Mouse (Mus musculus): ENCODE measurements around the gene Nf1.

The Nf1 gene

GRCm38 (mm10) chr11:79584191-79584590, 244.7 kb downstream of the Nf1 start:
- DNase-seq (ENCODE audit: low read depth, low spot score) = peak; percentile 82

DNA sequence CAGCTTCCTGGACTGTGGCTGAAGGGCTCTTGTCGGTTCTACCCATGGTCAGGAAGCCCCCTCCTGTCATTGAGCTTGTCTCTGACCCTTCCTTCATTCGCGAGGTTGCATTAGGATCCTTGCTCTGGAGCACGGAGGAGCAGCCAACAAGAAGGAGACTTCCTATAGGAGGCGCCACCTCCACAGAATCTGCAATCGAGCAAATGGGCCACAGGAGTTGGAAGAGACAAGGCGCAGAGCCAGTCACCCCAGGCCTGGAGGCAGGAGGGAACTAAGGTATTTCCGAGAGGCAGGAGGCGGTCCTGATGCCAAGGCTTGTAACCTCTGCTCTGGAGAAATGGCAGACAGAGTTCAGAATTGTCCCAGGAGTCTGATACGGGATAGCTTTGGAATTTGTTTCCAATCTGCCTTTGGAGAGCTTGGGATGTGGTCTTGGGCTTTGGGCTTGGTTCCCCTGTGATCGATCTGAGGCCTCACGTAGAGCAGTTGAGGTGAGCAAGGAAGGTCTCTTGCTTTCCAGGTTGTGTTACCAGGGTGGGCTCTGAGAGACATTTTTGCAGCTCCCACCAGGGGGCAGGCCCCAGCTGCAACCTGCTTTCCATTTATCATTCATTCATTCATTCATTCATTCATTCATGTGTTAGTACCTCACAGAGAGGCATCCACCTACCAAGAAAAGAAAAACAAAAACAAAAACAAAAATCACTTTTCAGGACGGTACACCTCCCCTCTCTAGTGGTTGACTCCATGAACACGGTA, 250.0 kb downstream of the Nf1 start:
- peak; percentile 77 for DNase-seq (ENCODE audit: low read depth, low spot score)

DNA sequence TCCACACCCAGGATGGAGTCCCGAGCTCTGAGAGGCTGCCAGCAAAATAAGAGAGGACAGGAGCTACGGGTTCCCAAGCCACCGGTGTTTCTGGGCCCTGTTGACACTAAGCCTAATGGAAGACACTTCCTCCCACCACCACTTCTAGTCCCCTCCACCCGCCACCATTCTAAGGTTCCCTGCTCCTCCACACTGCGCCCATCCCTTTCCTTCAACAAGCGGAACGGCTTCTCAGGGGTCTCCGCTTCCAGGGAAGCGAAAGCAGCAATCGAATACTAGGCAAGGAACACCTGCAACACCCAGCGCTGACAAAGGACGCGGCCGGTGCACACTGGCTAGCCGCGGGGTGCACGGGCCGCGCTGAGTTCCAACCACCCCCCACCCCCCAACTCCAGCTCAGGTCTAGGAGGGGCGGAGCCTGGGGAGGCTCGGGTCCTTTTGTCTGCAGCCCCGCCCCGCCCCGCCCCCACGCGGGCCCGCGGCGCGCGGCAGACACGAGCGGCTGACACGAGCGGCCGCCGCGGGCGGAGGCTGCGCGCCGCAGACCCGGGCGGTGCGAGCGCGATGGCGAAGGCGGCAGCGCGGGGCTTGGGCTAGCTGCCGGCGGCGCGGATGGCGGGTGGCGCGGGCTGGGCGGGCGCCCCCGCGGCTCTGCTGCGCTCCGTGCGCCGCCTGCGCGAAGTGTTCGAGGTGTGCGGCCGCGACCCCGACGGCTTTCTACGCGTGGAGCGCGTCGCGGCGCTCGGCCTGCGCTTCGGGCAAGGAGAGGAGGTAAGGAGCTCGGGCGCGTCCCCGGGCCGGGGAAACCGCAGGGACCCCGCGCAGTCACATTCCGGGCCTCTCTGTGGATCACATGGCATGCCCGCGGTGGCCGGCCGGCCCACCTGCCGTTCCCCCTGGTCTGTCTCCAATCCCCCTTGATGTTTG, 251.4 kb downstream of the Nf1 start, which contains the start of gene Rab11fip4:
Rab11fip4 (plus strand) TSS at position 549 of the 927 bp plus-strand sequence.
- DNase-seq (ENCODE audit: low read depth, low spot score) = peak; percentile 76

DNA sequence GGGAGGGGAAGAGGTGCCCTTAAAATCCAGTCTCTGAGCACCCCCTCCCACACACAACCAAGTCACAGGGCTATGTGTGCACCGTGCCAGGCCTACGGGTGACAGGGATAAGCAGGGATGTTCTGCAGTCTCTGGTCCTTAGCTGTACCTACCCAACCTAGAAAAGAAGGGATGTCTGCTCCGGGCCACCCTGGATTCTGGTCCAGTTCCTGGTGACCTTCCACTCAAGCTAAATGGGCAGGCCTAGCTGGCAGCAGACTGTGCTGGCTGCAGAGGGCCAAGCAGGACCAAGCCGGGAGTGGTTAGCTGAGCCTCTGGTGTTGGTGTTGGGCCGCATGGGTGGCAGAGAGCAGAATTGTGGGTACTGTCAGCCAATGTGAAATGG, 252.1 kb downstream of the Nf1 start:
- no peak for DNase-seq (ENCODE audit: low read depth, low spot score)

GRCm38 (mm10) chr11:79593495-79593894, 254.0 kb downstream of the Nf1 start:
- no peak for DNase-seq (ENCODE audit: low read depth, low spot score)

DNA sequence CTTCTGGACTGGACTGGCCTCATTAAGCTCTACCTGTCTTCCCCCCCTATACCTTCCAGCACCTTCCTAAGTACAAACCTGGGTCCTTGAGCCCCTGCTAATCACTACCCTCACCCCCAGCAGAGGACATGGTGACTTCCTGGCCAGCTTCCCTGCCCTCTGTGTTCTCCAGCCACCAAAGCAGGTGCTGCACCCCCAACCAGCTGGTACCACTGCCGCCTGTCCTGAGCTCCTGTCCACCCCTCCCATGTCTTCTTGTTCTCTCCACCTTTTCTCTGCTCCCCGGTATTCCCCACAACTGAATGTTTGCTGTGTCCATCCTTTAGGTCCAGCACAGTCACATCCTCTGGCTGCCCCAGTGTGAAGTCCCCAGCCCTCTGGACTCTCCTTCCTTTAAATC, 271.0 kb downstream of the Nf1 start:
- DNase-seq (ENCODE audit: low read depth, low spot score) = no peak

DNA sequence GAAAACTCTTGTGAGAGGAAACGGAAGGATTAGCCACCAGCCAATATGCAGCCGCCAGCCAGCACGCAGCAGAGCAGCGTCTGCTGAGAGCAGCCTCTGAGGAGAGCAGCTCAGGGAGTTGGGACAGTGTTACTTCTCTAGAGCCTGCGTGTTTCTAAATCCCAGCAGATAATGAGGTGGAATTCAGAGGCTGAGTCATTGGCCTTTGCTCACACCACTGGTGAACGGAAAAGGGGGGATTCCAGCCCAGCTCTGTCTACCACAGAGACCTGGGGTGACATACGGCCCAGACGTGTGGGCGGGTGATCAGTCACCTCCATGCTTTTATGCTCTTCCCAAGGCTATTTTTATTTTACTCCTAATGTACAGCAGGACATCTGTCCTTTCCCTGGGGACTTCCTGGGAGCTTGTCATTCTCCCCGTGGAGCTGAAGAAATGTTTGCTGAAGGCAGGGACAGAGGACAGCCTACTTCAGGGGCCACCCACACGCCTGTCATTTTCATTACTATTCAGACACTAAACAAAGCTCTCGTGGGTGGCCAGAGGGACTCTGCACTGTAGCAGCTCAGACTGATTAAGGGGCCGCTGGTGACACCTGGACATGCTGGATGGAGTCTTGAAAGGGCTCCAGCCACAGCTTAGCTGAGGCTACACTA, 271.6 kb downstream of the Nf1 start:
- peak; percentile 79 for DNase-seq (ENCODE audit: low read depth, low spot score)

DNA sequence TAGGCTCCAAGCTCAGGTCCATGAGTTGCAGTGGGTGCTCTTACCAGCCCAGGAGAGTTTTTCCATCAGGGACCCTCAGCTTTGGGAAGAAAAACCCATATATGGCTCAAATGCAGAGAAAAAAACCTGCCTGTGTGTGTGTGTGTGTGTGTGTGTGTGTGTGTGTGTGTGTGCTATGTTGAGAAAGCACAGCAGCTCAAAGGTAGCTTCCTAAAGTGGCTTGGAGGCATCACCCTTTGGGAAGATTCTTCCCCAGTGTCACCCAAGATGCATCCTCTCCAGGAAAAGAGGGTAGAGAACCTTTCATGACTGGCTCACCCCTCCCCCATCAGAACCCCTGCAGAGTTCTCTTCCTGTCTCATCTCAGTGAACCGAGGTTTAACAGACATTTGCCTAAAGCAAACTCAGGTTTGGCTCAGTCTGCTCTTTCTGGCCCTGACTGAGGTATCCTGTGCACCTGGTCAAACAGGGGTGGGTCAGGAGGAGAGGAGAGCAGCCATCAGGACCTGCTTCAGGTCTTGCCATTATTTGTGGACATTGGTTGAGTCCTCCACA, 272.6 kb downstream of the Nf1 start:
- DNase-seq (ENCODE audit: low read depth, low spot score) = peak; percentile 62

DNA sequence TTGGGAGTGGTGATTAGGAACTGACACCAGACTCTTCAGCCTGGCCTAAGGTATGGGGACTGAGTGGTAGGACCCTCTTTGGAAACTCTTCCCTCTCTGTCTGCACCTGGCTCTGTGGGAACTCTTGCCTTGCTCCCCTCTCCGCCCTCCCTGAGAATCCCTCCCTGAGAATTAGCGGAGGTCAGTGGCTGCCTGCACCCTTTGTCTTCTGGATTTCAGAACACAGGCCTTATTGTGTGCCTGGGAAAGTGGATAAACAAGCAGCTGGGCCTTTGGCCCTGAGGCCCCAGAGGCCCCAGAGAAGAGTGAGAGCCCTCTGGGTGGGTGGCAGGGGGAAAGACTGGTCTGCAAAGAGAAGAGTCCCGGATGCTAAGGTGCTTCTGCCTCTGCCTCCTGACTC, 273.6 kb downstream of the Nf1 start:
- no peak for DNase-seq (ENCODE audit: low read depth, low spot score)

GRCm38 (mm10) chr11:79613711-79614110, 274.2 kb downstream of the Nf1 start:
- DNase-seq (ENCODE audit: low read depth, low spot score) = peak; percentile 46

DNA sequence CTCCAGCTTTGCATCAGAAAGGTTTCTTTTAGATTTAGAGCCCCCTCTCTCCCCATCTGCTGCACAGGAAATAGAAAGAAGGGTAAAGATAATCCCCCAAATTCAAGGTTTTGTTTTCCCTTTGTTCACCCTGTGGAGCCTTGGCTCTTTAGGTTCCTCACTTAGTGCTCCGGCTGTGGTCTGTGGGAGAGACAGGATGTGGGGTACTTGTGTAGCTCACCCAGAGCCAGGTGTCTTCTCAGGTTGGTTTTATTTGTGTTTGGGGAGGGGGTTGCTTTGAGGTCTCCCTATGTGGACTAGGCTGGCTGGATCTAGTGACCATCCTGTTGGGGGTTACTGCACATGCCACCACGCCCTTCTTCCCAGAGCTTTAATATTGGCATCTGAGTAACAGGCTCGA, 275.4 kb downstream of the Nf1 start:
- peak; percentile 69 for DNase-seq (ENCODE audit: low read depth, low spot score)

GRCm38 (mm10) chr11:79615871-79616270, 276.4 kb downstream of the Nf1 start:
- DNase-seq (ENCODE audit: low read depth, low spot score) = no peak

GRCm38 (mm10) chr11:79617991-79618390, 278.5 kb downstream of the Nf1 start:
- no peak for DNase-seq (ENCODE audit: low read depth, low spot score)

GRCm38 (mm10) chr11:79623029-79623428, 283.5 kb downstream of the Nf1 start:
- peak; percentile 83 for DNase-seq (ENCODE audit: low read depth, low spot score)

DNA sequence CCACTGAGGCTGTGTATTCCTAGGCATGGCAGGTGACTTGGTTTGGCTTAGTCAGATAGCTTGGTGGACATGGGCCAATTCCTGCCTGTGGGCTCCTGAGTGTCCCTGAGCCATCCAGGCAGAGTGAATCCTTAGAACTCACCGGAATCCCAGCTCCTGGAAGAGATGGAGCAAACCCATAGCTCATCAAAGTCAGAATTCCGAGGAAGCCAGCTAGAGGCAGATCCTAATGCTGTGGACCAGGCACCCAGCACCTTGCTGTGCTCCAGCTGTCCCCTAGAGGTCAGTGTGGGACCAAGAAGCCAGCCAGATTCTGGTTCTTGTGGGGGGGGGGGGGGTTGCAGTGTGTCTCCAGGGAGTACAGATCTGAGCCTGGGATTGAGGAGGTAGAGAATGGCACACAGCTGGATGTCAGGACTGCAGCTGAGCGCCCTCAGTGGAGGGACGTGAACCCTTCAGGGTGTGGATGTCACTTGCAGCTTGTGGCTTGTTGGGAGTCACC, 285.4 kb downstream of the Nf1 start:
- DNase-seq (ENCODE audit: low read depth, low spot score) = peak; percentile 80

GRCm38 (mm10) chr11:79628716-79629115, 289.2 kb downstream of the Nf1 start:
- peak; percentile 70 for DNase-seq (ENCODE audit: low read depth, low spot score)

DNA sequence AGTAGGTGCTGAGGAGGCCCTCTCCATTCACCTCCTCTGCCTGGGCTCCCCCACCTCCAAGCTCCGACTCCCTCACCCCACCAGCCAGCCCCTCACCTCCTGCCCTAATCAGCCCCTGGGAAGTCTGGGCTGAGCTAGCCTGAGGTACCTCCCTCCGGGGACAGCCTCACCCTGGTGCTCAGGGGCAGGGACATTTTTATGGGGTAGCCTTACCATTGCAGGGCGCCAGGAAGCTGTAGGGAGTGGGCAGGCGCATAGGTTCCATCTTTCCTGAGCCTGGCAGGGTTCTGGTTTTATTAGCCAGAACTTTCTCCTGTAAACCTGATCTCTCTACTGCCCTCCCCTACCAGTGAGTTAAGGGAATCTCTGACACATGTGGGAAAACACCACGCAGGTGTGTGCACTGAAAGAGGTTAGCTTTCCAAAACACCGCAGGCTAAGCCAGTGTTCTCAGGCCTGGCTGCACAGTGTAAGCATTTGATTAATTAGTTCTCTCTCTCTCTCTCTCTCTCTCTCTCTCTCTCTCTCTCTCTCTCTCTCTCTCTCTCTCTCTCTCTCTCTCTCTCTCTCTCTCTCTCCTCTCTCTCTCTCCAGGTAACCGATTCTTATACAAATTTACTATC, 290.4 kb downstream of the Nf1 start:
- no peak for DNase-seq (ENCODE audit: low read depth, low spot score)

DNA sequence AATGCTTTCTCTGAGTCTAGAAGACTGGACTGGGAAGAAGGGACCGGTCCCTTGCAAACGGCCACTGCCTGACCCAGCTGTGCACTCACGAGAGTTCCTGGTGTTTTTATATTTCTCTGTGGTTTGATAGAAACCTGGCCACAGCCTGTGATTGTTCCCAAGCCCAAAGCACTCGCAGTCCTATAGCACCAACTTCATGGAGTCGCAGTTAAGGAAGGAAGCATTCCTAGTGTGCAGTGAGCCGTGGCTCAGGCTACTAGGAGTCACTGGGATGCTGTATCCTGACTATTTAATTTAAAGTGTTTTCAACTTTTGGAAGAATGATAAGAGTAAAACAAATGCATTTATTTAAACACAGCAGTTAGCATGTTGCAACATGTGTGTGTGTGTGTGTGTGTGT, 291.0 kb downstream of the Nf1 start:
- no peak for DNase-seq (ENCODE audit: low read depth, low spot score)
